Mouse (Mus musculus) macrophage (primary cell): ENCODE data around the gene Ptprn2. TPM values are rescaled to one million over a fixed set of nuclear protein-coding genes. Genes with fewer than 3 reads are reported as not detected.

Experiments
- H3K27ac ChIP-seq: fragments of 350-480 bp; formaldehyde crosslinking; 2 replicates; pipeline ENCODE4 v1.9.0; 2021
- H3K36me3 ChIP-seq: fragments of 350-480 bp; formaldehyde crosslinking; 2 replicates; pipeline ENCODE4 v1.9.0; 2021; ENCODE audit errors: inconsistent target
- H3K4me3 ChIP-seq: fragments of 350-480 bp; formaldehyde crosslinking; 2 replicates; pipeline ENCODE4 v1.9.0; 2021; ENCODE audit errors: inconsistent target
- H3K79me2 ChIP-seq: fragments of 350-480 bp; formaldehyde crosslinking; 2 replicates; pipeline ENCODE4 v1.9.0; 2021; ENCODE audit errors: inconsistent target
- WGBS: methylation state at CpG from one replicate; pipeline ENCODE4 v1.1.7; 2026; ENCODE audit warnings: inconsistent platforms; ENCODE audit not compliant: missing documents; 5-methylcytosine and 5-hydroxymethylcytosine counted together
- polyA plus RNA-seq: library from polyadenylated mRNA; stranded (reverse); fragments of 250-400 nt; gene quantifications from 3 replicates; pipeline ENCODE4 v1.2.4, GENCODE M21; 2018; ENCODE audit warnings: inconsistent platforms

Gene Ptprn2
- polyA plus RNA-seq, 1 experiment from 2014 or later: 0.06 TPM

GRCm38 (mm10) chr12:117291943-117292342 is 806.4 kb downstream of the Ptprn2 start:
- no peak overlapping the region for H3K4me3 ChIP-seq
- no peaks in the 10 kb centered on the region for H3K36me3 ChIP-seq
- H3K79me2 ChIP-seq: no peaks in the 10 kb centered on the region
- 85% methylated on average over 3 of the region's 3 CpGs for WGBS
- H3K27ac ChIP-seq: no peak overlapping the region

- Histone ChIP-seq H3K4me3 (no peak overlapping the region), H3K36me3 (no peaks in the 10 kb centered on the region), H3K79me2 (no peaks in the 10 kb centered on the region), H3K27ac (no peak overlapping the region)
- 88% methylated on average over 2 of the region's 2 CpGs for WGBS
Measured at GRCm38 (mm10) chr12:117296792-117297191, 811.3 kb downstream of the Ptprn2 start.

- H3K79me2 ChIP-seq: no peaks in the 10 kb centered on the region
- H3K36me3 ChIP-seq: no peaks in the 10 kb centered on the region
- H3K4me3 ChIP-seq: no peak overlapping the region
- no peak overlapping the region for H3K27ac ChIP-seq
- WGBS: 31% methylated on average over 3 of the region's 3 CpGs
Measured at GRCm38 (mm10) chr12:117299084-117299483, 813.6 kb downstream of the Ptprn2 start.

- H3K79me2 ChIP-seq: no peaks in the 10 kb centered on the region
- H3K36me3 ChIP-seq: no peaks in the 10 kb centered on the region
- WGBS: 88% methylated on average over 17 of the region's 17 CpGs
Measured at GRCm38 (mm10) chr12:117304751-117305624, 819.5 kb downstream of the Ptprn2 start.

GRCm38 (mm10) chr12:117305625-117306105 is 820.1 kb downstream of the Ptprn2 start:
- Histone ChIP-seq H3K79me2 (no peaks in the 10 kb centered on the region), H3K4me3 (no peak overlapping the region), H3K27ac (no peak overlapping the region), H3K36me3 (no peaks in the 10 kb centered on the region)
- WGBS: over 99% methylated on average over 5 of the region's 5 CpGs

More at GRCm38 (mm10) chr12:117304751-117305624, 819.5 kb downstream of the Ptprn2 start:
- no peak overlapping the region for H3K27ac ChIP-seq
- no peak overlapping the region for H3K4me3 ChIP-seq

- H3K79me2 ChIP-seq: no peaks in the 10 kb centered on the region
- no peak overlapping the region for H3K4me3 ChIP-seq
- 85% methylated on average over 6 of the region's 6 CpGs for WGBS
- H3K36me3 ChIP-seq: no peaks in the 10 kb centered on the region
- no peak overlapping the region for H3K27ac ChIP-seq
Measured at GRCm38 (mm10) chr12:117312079-117312478, 826.6 kb downstream of the Ptprn2 start.

- H3K79me2 ChIP-seq: no peaks in the 10 kb centered on the region
- H3K4me3 ChIP-seq: no peak overlapping the region
- no peaks in the 10 kb centered on the region for H3K36me3 ChIP-seq
- no peak overlapping the region for H3K27ac ChIP-seq
- 88% methylated on average over 2 of the region's 2 CpGs for WGBS
Measured at GRCm38 (mm10) chr12:117314987-117315386, 829.5 kb downstream of the Ptprn2 start.

- no peaks in the 10 kb centered on the region for H3K79me2 ChIP-seq
- 80% methylated on average over 3 of the region's 3 CpGs for whole genome bisulfite sequencing
- H3K36me3 ChIP-seq: no peaks in the 10 kb centered on the region
- no peak overlapping the region for H3K27ac ChIP-seq
- H3K4me3 ChIP-seq: no peak overlapping the region
Measured at GRCm38 (mm10) chr12:117315661-117316060, 830.1 kb downstream of the Ptprn2 start.

GRCm38 (mm10) chr12:117318229-117318628 is 832.7 kb downstream of the Ptprn2 start:
- 41% methylated on average over 3 of the region's 3 CpGs for WGBS
- no peak overlapping the region for H3K4me3 ChIP-seq
- H3K79me2 ChIP-seq: no peaks in the 10 kb centered on the region
- no peaks in the 10 kb centered on the region for H3K36me3 ChIP-seq
- H3K27ac ChIP-seq: no peak overlapping the region

- Histone ChIP-seq H3K27ac (no peak overlapping the region), H3K4me3 (no peak overlapping the region), H3K36me3 (no peaks in the 10 kb centered on the region), H3K79me2 (no peaks in the 10 kb centered on the region)
- WGBS: 100% methylated on average over 2 of the region's 3 CpGs
Measured at GRCm38 (mm10) chr12:117323017-117323416, 837.5 kb downstream of the Ptprn2 start.

Other genes with a start within 250 kb of the Ptprn2 start
- 3.9 to 8.8 TPM (median 4.2 TPM) in 3 replicates for gene Wdr60, start 222.7 kb upstream of the Ptprn2 start, polyA plus RNA-seq
- not detected in 3 replicates for gene Gm11027, start 210.3 kb upstream of the Ptprn2 start, polyA plus RNA-seq
- gene Esyt2, start 204.5 kb upstream of the Ptprn2 start, polyA plus RNA-seq: 15.8 to 18.5 TPM (median 17.3 TPM) in 3 replicates
- 30.2 to 112 TPM (median 42.3 TPM) in 3 replicates for gene Ncapg2, start 80.3 kb upstream of the Ptprn2 start, polyA plus RNA-seq